Mouse (Mus musculus): ENCODE measurements around the gene Sema5b.

DNA sequence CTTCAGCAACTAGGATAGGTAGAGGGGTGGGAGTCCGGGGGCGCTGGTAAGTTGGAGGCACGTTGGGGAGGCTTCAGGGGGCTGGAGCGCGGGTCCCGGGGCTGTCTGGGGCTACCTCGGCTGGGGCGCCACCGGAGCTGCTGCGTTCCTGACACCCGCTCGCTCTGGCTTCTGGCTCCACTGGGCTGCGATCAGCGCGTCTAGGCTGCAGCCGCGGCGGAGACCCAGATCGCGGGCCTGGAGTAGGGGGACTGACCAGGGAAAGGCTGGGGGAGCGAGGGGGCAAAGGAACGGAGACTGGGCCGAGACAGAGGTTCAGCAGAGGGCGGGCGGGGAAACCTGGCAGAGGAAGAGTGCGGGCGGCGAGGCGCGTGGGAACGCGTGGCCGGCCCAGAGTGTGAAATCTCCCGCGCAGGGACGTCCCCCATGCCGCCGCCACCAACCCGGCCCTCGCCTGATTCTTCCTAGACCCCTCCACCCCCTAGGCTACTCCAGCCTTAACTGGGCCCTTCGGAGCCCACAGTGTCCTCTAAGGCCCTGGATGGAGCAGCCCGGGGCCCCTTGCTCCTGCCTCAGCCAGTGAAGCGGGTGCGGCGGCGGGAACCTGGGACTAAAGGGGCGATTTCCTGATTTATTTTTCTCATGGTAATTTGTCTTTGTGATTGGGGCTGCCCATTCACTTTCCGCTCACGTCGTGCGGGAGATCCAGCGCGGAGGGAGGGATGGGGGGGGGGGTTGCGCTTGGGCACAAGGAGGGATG lies 896 bp downstream of the Sema5b start:
- TF ChIP-seq EP300 (IDR thresholded peaks at IDR 0.05; ENCODE audit: low read depth) (no peak), CTCF (IDR thresholded peaks at IDR 0.05; ENCODE audit: low read depth) (no peak)
